Mouse (Mus musculus) small intestine, adult 2 months (tissue): ENCODE data around the gene Spata17.

Experiments
- CTCF ChIP-seq: fragments of 200-500 bp; IDR thresholded peaks from 2 replicates; pipeline ENCODE4 v1.5.1; 2012; ENCODE audit warnings: low read depth, mild to moderate bottlenecking, control low read depth, inconsistent platforms, low read length, moderate library complexity, mixed read lengths; ENCODE audit not compliant: insufficient replicate concordance, insufficient read length; ENCODE audit errors: extremely low read depth
- POLR2A ChIP-seq: fragments of 200-500 bp; IDR thresholded peaks from 2 replicates; pipeline ENCODE4 v1.6.1; 2012; ENCODE audit warnings: low read depth, mild to moderate bottlenecking, control low read depth, inconsistent platforms, low read length, moderate library complexity

GRCm38 (mm10) chr1:187228414-187229146 lies 13.3 kb upstream of the Spata17 start:
- TF ChIP-seq CTCF (no peak), POLR2A (no peak)
